Mouse (Mus musculus) gastrocnemius, postnatal 25 days (tissue): ENCODE results near the gene Cntnap1. TPM values are rescaled to one million over a fixed set of nuclear protein-coding genes. Genes with fewer than 3 reads are reported as not detected.
A peak's percentile ranks its signal among the peaks of the same experiment; 100 is the strongest.
"Not testable (repeated sequence)": the region's sequence is repeated elsewhere in the genome, so short reads cannot be mapped to it uniquely, and the experiment has no call there.

Experiments used
- DNase-seq: peaks from one replicate; pipeline ENCODE4 v3.0.0; 2022
- total RNA-seq, 2 experiments: library from RNA; stranded (reverse); gene quantifications; 1 replicate in 1 of 2; 2 replicates in 1 of 2; pipeline ENCODE4 v1.2.3; 2021

Gene Cntnap1
- total RNA-seq, 2 experiments from 2014 or later: 0.99 to 2.2 TPM

DNA sequence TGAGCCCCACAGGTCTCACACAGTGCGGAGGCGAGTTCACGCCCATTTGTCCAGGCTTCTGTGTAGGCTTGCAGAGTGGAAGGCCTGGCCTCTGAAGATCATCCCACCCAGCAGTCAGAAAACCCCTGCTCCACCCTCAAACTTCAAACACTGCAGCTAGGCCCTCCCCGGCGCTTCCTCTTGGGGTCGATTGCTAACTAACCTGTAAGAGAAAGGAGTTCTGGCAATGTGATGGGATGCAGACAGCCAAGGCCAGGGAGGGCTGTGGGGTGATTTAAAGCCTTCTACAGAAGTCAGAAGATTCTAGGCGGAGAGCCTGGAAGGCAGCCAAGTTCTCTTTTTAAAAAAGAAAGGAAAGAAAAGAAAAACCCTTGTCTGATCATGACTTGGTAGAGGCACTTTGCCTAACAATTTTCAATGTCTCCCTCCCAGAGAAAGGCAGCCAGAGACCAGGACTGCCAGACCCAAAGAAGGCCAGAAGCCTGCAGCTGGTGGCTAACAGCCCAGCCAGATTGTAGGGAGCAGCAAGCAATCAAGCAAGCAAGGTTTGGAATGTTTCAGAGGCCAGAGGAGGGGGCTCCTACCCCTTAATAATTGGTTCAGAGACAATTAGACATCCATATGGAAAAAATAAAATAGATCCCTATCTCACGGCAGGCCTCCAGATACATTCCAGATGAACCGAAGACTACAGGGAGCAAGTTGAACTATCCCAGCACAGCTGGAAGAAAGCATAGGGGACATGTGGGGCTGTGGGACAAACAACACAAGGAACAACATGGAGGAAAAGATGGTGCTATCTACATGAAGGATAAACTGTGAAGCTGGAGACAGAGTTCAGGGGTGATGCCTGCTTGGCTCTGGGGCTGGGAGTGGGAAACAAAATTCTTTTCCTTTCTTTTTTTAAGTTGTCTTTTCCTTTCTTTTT, 20.9 kb upstream of the Cntnap1 start:
- peak; percentile 54 for DNase-seq

DNA sequence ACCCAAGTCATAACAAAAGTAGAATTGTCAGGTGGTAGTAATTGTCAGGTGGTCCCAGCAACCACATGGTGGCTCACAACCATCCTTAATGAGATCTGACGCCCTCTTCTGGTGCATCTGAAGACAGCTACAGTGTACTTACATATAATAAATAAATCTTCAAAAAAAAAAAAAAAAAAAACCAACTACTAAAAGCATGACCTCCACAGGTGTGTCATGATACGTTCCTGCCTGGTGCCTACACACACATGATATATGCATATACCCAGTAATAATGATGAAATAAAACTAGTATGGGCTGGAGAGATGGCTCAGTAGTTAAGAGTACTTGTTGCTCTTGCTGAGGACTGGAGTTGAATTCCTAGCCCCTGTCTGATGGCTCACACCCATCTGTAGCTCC, 19.3 kb upstream of the Cntnap1 start:
- no peak for DNase-seq

DNA sequence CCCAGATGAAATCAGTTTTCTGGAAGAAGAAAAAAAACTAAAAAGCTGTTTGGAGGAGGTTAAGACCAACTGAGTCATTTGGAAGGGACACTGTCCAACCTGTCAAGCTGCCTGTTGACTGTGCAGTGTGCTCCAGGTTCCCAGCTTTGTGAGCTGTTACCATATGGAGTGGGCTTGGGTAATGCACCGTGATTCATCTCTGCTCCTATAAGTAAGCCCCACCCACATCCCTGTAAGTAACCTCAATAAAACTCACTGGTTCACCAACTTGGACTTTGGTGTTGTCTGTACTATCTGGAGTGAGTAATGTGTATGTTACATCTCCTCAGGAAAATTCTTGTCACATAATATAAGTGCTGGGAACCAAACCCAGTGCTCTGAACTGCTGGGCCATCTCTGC, 17.5 kb upstream of the Cntnap1 start:
- DNase-seq: no peak

DNA sequence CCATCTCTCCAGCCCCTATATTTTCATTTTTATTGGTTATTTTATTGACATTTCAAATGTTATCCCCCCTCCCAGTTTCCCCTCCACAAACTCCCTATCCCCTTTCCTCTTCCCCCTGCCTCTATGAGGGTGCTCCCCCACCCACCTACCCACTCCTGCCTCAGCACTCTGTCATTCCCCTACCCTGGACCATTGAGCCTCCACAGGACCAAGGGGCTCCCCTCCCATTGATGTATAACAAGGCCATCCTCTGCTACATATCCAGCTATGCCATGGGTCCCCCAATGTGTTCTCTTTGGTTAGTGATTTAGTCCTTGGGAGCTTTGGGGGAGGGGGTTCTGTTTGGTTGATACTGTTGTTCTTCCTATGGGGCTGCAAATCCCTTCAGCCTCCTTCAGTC, 15.7 kb upstream of the Cntnap1 start:
- no peak for DNase-seq

DNA sequence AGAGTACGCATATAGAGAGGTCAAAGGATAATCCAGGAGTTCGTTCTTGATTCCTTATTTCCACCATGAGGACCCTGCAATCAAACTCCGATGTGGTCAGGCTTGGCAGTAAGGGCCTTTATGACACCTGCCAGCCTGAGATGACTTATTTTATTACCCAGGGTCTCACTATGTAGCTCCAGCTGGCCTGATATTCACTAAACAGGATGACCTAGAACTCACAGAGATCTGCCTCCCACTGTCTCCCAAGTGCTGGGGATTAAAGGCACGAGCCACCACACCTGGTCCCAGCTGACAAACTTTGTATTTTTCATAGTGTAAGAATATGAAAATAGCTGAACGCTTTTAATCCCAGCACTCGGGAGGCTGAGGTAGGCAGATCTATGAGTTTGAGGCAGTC, 15.2 kb upstream of the Cntnap1 start:
- DNase-seq: no peak

DNA sequence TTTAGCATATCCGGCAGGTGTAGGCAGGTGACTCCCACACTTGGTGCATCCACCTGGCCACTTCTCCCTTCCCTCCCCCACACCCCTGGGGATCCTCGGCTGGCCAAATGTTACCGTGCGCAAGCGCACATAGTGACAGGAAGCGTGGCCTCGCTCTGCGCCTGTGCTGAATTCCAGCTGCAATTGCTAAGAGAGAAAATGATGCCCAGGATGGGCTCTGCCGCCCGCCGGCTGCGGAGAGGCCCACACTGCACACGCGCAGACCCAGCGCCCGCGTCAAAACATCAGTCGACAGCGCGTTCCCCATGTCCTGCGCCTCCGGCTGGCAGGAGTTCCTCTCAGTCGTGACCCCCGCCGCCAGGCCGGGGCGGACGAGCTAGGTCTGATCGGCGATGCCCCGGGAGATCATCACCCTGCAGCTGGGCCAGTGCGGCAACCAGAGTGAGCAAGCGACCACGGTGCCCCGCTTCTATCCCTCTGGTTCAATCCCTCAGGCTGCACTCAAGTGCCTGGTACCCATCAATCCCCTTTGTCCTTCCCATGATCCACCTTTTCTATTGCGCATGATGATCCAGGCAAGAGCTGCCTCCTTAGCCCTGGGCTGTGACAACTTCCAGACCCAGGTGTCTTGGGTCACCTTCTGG, 14.5 kb upstream of the Cntnap1 start, which contains the start of gene Tubg2:
TSS of gene Tubg2 (plus strand) at position 180 of the 644 bp plus-strand sequence.
- DNase-seq: peak; percentile 48

DNA sequence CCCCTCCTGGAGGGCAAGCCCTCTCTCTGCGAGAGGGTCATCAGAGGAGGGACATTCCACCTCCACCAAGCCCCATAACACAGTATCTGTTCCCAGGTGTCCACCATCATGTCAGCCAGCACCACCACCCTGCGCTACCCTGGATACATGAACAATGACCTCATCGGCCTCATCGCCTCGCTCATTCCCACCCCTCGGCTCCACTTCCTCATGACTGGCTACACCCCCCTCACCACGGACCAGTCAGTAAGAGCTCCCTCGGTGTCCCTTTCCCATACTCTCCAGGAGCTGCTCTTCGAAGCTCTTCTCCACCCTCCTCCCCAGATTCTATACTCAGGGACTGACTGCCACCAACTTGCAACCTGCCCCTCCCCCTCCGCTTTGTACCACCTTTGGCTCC, 10.2 kb upstream of the Cntnap1 start:
- DNase-seq: not testable (repeated sequence)

DNA sequence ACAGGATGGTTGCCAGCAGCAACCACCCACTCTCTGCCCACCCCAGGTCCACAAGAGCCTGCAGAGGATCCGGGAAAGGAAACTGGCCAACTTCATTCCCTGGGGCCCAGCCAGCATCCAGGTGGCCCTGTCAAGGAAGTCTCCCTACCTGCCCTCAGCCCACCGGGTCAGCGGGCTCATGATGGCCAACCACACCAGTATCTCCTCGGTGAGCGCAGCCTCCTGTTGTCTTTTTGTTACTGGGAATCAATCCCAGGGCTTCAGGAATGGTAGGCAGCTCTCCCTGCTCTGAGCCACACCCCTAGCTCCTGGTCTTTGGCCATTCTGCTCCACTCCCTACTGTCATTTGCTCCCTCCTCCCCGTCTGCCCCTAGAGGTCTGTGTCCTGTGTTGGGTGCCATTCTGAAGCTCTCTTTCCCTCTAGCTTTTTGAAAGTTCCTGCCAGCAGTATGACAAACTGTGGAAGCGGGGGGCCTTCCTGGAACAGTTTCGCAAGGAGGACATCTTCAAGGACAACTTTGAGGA, 9.3 kb upstream of the Cntnap1 start:
- DNase-seq: not testable (repeated sequence)

DNA sequence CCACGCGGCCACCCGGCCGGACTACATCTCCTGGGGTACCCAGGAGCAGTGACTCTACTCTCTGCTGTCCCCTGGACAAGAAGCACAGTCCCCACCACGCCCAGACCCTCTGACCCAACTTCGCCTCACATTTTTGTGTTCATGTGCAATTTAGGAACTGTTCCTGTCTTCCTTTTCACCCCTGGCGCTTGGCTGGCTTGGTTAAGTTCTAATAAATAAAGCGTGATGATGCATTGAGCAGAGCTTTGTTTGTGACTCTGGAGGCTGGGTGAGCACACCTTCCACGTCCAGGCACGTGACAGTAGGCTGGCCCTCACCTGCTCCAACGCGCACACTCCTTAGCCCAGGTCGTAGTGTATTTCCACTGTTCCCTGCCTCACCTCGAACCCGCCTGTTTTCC, 8.8 kb upstream of the Cntnap1 start:
- DNase-seq: no peak

DNA sequence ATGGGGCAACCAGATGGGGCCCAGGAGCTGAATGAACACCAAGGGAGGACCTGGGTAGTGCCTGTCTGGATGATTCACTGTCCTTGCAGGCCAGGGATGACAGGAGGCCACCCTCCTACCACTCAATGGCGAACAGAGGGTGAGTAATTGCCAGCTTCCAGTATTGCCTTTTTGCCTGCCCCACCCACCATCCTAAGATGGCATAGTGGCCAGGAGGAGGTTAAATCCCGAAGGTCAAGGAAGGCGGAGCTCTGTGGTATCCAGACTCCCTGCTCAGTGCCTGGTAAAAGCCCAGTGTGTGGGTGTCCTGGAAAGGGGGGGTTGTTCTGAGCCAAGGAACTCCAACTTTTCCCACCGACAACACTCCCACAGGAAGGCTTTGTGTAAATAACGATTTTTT, 8.0 kb upstream of the Cntnap1 start:
- no peak for DNase-seq

DNA sequence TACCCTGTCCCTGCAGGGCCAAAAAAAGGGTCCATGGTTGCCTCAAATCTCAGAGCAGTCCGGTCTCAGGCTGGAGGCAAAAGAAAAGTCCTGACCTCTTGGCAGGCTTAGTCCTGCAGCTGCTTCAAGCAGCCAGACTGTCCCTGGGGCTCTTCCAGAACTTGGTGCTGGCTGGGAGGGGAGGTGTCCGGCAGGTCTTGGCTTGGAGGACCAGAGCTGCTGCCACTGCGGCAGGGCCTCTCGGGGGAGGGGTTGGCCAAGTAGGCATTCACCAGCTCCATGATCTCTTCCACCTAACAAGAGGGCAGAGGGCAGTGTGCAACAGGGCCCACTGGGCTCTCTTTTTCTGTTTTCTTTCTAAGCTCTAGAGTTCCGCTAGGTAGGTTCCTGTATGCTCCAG, 7.6 kb upstream of the Cntnap1 start:
- DNase-seq: peak; percentile 91

DNA sequence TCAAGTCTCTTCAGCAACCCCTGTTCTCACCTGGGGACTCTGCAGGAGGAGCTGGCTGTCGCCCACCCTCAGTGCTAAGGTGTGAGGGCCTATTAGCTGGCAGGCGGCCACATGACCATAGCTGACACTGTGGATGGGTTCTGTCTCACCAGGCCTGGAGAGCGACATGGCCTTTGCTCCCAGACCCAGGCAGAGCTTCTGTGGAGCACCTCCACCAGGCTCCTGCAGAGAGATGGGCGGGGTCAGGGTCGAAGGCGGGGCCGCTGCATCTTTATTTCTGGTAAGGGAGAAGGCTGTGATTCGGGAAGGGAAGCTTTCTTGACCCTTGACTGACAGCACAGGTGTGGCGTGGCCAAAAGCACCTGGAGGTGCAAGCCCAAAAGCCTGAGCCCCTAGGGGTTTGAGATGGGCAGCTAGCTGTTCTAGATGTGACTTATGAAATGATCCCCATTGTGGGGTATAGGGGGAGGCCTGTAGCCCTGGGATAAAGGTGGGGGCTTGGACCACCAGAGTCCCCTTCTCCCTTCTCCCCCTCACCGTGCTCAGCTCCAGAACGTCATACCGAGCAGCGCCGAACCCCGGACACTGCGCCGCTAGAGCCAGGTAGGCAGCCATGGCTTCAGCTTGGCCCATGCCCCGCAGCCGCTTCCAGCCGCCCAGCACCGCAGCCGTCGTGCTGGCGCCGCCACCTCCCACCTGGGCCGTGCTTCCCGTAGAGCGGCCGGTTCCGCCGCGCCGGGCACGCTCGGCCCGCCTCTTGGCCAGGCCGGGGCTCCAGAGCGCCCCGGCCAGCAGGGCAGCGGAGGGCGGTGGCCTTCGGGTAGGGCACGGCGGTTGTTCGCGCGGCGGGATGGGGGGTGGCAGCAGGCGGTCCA, 6.6 kb upstream of the Cntnap1 start:
- no peak for DNase-seq

DNA sequence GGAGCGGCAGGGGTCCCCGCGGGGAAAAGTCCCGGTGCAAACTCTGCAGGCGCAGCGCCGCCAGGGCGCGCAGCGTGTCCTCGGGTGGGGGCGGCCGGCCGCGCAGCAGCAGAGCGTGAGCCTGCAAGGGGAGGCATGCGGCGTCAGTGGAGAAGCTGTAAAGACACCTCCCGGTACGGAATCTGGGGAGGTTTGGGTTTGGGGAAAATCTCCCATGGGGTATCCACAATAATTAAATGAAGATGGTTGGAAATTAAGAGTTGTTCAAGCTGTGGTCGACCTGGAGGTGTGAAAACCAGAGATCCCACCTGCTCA, 6.0 kb upstream of the Cntnap1 start:
- no peak for DNase-seq

DNA sequence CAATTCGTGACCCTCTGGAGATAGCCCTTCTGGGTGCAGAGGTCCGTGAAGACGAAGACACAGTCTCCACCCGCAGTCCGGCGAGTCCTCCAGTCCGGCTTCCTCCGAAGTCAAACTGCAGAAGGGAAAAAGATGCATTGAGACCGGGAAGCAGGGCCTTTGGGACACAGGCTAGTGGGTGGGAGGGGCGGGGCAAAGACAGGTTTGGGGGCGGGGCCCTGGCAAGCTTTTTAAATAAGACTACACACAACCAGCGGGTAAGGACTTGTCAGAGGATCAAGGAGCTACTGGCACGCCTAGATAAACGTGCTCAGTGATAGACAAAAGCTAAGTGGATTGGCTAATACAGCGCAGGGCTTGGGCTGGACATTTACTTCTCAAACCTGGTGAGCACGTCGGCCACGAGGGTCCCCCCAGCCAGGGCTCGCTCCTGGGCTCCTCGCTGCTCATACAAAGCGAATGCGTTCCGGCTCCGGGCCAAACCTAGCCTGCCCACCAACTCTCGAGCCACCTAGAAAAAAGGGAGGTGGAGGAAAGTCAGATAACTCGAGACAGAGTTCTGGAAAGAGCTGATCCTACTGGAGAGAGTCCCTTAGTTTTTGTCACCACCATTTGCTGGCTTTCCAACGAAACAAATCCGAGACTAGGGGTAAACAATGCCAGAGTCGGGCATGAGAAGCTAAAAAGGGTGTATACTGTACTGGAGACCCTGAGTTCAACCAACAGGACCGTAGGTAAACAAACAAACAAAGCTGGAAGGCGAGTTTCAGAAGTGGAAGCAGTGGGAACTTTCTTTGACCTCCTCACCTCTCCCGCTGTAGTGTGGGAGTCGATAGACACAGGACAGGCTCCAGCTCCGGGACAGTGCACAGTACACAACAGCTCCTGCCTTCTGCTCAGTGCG, 5.4 kb upstream of the Cntnap1 start:
- DNase-seq: no peak

DNA sequence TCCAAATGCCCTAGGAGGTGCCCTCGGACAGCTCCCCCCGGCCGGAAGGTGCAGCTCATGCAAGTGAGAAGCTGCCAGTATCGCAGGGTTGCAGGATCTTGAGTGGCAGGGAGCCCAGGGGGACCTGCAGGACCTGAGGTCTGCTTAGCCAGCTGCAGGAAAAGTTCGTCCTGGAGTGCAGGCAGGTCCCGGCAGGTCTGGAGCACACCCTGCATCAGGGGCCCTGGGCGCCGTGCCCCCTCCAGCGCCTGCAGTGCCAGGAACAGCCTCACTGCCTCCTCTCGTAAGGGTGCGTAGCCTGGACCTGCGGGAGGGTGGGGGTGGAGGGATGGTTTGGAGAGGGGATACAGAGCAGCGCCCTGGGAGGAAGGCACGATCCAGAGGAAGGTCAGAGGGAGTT, 4.0 kb upstream of the Cntnap1 start:
- no peak for DNase-seq

DNA sequence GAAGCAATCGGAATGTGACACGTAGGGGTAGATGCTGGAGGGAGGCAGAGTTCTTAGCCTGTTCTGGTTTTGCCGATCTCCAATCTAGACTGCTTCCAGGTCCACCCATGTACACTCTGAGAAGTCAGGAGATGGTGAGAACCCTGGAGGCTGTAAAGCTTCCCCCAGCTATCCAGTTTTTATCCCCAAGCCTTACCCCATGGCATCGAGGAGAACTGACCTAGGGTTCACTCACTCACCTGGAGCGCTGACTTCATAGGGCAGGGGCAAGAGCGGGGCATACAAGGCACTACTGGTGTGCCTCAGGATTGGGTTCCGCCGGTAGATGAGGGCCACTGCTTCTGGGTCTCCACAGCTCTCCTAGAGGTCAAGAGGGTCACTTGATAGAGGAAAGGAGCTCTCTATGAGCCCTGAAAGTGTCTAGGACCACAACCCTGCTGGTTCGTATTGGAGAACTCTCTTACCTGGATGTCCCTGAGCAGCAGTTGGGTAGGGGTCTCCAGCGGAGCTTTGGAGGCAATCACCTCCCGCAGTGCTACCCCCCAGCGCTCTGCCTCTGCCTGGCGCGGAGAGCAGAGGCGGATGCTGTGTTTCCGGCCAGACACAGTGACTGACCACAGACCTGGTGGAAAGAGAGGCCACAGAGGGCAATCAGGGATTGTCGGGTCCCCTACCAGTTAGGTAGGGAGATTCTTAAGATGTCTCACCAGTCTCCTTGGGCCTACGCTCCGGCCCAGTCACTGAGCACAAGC, 2.9 kb upstream of the Cntnap1 start:
- no peak for DNase-seq

DNA sequence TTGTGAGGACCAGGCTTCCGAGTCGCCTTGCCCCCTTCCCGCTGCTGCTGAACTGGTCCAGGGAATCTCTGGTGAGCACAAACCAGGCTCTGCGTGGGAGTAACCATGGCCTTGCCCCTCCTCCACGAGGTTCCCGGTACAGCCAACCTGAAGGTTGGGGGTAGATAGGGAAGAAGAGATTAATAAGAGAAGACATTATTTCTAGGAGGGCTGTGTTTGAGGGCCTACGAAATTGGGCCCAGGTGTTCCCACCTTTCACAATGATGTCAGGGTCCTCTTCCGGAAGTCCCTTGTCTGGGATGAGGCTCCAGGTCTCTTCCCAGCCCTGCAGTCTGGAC, 2.4 kb upstream of the Cntnap1 start:
- no peak for DNase-seq

DNA sequence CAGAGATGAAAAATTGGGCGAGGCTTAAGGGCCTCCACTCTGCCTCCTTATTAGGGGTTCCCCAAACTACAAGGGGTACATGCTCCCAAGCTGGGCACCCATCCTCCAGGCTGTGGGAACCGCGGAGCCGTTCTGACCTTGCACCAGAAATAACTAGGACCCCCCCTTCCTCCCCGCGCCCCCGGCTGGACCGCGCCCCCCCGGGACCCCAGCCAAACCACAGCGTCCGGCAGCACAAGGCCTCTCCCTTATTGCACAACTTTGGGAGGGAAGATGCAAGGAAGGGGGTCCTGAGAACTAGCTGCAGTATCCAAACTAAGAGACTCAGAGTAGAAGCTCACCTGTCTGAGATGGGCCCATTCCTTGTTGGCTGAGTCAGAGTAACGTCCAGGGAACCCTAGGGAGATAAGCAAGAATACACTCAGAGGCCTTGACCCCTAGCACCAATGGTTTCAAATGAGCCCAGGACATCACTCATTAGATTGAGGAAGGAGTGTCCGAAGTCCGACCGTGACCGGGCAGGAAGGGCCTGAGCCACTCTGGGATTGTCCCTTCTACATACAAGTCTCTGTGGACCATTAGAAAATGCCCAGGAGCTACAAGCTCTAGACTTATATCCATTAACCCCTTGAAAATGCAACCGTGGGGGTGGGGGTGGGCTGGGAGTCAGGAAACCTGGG, 1.9 kb upstream of the Cntnap1 start:
- DNase-seq: peak; percentile 57

DNA sequence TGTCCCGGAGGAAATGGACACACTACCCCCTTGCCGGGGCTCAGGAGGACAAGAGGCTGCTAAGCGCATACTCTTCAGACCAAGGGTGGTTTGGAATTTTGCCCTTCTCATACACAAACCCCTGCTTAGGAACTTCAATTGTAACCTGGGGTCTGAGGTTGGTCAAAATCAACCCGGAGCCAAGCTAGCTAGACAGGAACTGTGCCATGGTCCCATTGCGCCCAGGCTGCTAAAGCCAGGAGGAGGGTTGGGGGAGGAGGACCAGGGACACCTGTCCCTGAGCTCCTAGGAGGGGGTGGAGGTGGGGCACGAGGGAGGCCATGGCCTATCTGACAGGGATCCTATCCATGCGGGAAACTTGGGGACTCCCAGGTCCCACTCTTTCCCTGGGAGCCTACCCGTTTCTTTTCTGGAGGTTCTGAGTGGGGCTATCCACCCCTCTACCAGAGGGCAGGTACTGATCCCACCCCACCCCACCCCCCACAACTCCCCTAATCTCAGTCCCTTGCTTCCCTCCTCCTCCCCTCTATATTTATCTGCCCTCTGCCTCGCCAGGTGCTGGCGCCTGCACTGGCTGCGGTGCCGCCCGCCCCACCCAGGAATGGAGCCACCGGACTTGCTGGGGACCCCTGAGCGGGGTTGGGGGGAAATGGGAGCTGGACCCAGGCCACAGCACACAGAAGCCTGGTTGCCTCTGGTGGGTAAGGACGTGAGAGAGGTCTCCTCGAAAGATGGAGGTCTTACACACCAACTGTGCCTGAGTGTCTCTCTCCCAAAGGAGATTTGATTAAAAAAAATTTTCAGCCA, 819 bp upstream of the Cntnap1 start:
- peak; percentile 59 for DNase-seq
